Mouse (Mus musculus): ENCODE measurements at regions not wholly inside any gene's neighbourhood (a gene's known extent, or its start where the extent isn't known, plus 50 kb on each side); places are given as distances from the start of the nearest gene placed in this dataset.

- DNase-seq (ENCODE audit: low read depth, low spot score): no peak
These were observed 363.4 kb upstream of the Rack1 start for GRCm38 (mm10) chr11:48436712-48437111.

GRCm38 (mm10) chr11:48431316-48431715 is 368.8 kb upstream of the Rack1 start:
- no peak for DNase-seq (ENCODE audit: low read depth, low spot score)

- no peak for DNase-seq (ENCODE audit: low read depth, low spot score)
These were observed 372.7 kb upstream of the Rack1 start for GRCm38 (mm10) chr11:48427423-48427822.

- DNase-seq (ENCODE audit: low read depth, low spot score): no peak
These were observed 373.7 kb upstream of the Rack1 start for GRCm38 (mm10) chr11:48426446-48426845.

- DNase-seq (ENCODE audit: low read depth, low spot score): no peak
These were observed 381.9 kb upstream of the Rack1 start for GRCm38 (mm10) chr11:48418066-48418756.

GRCm38 (mm10) chr11:48417615-48418014 is 382.5 kb upstream of the Rack1 start:
- no peak for DNase-seq (ENCODE audit: low read depth, low spot score)

- DNase-seq (ENCODE audit: low read depth, low spot score): no peak
These were observed 402.1 kb upstream of the Rack1 start for GRCm38 (mm10) chr11:48398032-48398431.

GRCm38 (mm10) chr11:48381489-48381888 is 392.7 kb upstream of the Sgcd start:
- no peak for DNase-seq (ENCODE audit: low read depth, low spot score)

- DNase-seq (ENCODE audit: low read depth, low spot score): no peak
These were observed 389.3 kb upstream of the Sgcd start for GRCm38 (mm10) chr11:48378044-48378443.

- no peak for DNase-seq (ENCODE audit: low read depth, low spot score)
These were observed 388.5 kb upstream of the Sgcd start for GRCm38 (mm10) chr11:48377269-48377668.

- no peak for DNase-seq (ENCODE audit: low read depth, low spot score)
These were observed 362.7 kb upstream of the Sgcd start for GRCm38 (mm10) chr11:48351349-48352023.

- no peak for DNase-seq (ENCODE audit: low read depth, low spot score)
These were observed 325.7 kb upstream of the Sgcd start for GRCm38 (mm10) chr11:48314500-48314899.

- DNase-seq (ENCODE audit: low read depth, low spot score): no peak
These were observed 306.6 kb upstream of the Sgcd start for GRCm38 (mm10) chr11:48295370-48295769.

GRCm38 (mm10) chr11:48262492-48262891 is 273.7 kb upstream of the Sgcd start:
- no peak for DNase-seq (ENCODE audit: low read depth, low spot score)

GRCm38 (mm10) chr11:48261089-48261488 is 272.3 kb upstream of the Sgcd start:
- DNase-seq (ENCODE audit: low read depth, low spot score): no peak

GRCm38 (mm10) chr11:48250678-48251317 is 262.0 kb upstream of the Sgcd start:
- DNase-seq (ENCODE audit: low read depth, low spot score): no peak

- DNase-seq (ENCODE audit: low read depth, low spot score): no peak
These were observed 260.5 kb upstream of the Sgcd start for GRCm38 (mm10) chr11:48249315-48249714.

- DNase-seq (ENCODE audit: low read depth, low spot score): no peak
These were observed 232.4 kb upstream of the Sgcd start for GRCm38 (mm10) chr11:48221156-48221555.

GRCm38 (mm10) chr11:48219157-48219556 is 230.4 kb upstream of the Sgcd start:
- DNase-seq (ENCODE audit: low read depth, low spot score): no peak

- DNase-seq (ENCODE audit: low read depth, low spot score): no peak
These were observed 228.0 kb upstream of the Sgcd start for GRCm38 (mm10) chr11:48216762-48217161.

GRCm38 (mm10) chr11:48186604-48187003 is 197.8 kb upstream of the Sgcd start:
- no peak for DNase-seq (ENCODE audit: low read depth, low spot score)

- DNase-seq (ENCODE audit: low read depth, low spot score): no peak
These were observed 190.2 kb upstream of the Sgcd start for GRCm38 (mm10) chr11:48178943-48179342.

- DNase-seq (ENCODE audit: low read depth, low spot score): no peak
These were observed 189.4 kb upstream of the Sgcd start for GRCm38 (mm10) chr11:48178174-48178573.

Data from CD4-positive helper T cell, adult 2 months (primary cell).